Mouse (Mus musculus): ENCODE data around the gene Arid5b. TPM values are rescaled to one million over a fixed set of nuclear protein-coding genes. Genes with fewer than 3 reads are reported as not detected.

The Arid5b gene
- polyA plus RNA-seq, 1 experiment from 2014 or later = 33.1 TPM

GRCm38 (mm10) chr10:68240804-68241485 lies 37.6 kb downstream of the Arid5b start:
- Histone ChIP-seq H3K4me2 (no peak overlapping the region), H3K27ac (peak overlapping the region; percentile 40), H3K27me3 (replicated peaks) (no peaks in the 10 kb centered on the region), H3K9ac (no peak overlapping the region), H3K9me3 (no peaks in the 10 kb centered on the region), H3K4me1 (peaks cover 11% of the 10 kb centered on the region; the same call in 1 of the 2 replicates), H3K36me3 (peaks cover 17% of the 10 kb centered on the region; the same call in 1 of the 2 replicates), H3K4me3 (replicated peaks) (no peak overlapping the region)
- 73% methylated on average over 13 of the region's 13 CpGs for WGBS
- no peak for ATAC-seq (ENCODE audit: insufficient read depth, low FRiP score, low read depth)

- Histone ChIP-seq H3K27me3 (replicated peaks) (no peaks in the 10 kb centered on the region), H3K4me2 (no peak overlapping the region), H3K27ac (peak overlapping the region; percentile 40; the same call in 1 of the 2 replicates), H3K9ac (no peak overlapping the region), H3K4me3 (replicated peaks) (no peak overlapping the region), H3K9me3 (no peaks in the 10 kb centered on the region), H3K4me1 (peaks cover 11% of the 10 kb centered on the region; the same call in 1 of the 2 replicates), H3K36me3 (peaks cover 17% of the 10 kb centered on the region; the same call in 1 of the 2 replicates)
- 48% methylated on average over 3 of the region's 3 CpGs for WGBS
- no peak for ATAC-seq (ENCODE audit: insufficient read depth, low FRiP score, low read depth)
Measured at GRCm38 (mm10) chr10:68240094-68240803, 38.3 kb downstream of the Arid5b start.

- peaks cover 17% of the 10 kb centered on the region; the same call in 1 of the 2 replicates for H3K36me3 ChIP-seq
- 80% methylated on average over 7 of the region's 7 CpGs for WGBS
- ATAC-seq (ENCODE audit: insufficient read depth, low FRiP score, low read depth) = no peak
- no peaks in the 10 kb centered on the region for H3K27me3 ChIP-seq (replicated peaks)
- peaks cover 11% of the 10 kb centered on the region; the same call in 1 of the 2 replicates for H3K4me1 ChIP-seq
- no peak overlapping the region for H3K4me2 ChIP-seq
- peak overlapping the region; percentile 7; the same call in 1 of the 2 replicates for H3K27ac ChIP-seq
- no peaks in the 10 kb centered on the region for H3K9me3 ChIP-seq
- H3K4me3 ChIP-seq (replicated peaks) = no peak overlapping the region
- H3K9ac ChIP-seq = no peak overlapping the region
Measured at GRCm38 (mm10) chr10:68239426-68240070, 39.0 kb downstream of the Arid5b start.

GRCm38 (mm10) chr10:68238707-68239425 lies 39.7 kb downstream of the Arid5b start:
- H3K27ac ChIP-seq = peak overlapping the region; percentile 55; the same call in 1 of the 2 replicates
- ATAC-seq (ENCODE audit: insufficient read depth, low FRiP score, low read depth) = no peak
- WGBS = 42% methylated on average over 5 of the region's 5 CpGs
- H3K27me3 ChIP-seq (replicated peaks) = no peaks in the 10 kb centered on the region
- peaks cover 11% of the 10 kb centered on the region; the same call in 1 of the 2 replicates for H3K4me1 ChIP-seq
- peaks cover 19% of the 10 kb centered on the region; the same call in 1 of the 2 replicates for H3K36me3 ChIP-seq
- H3K4me3 ChIP-seq (replicated peaks) = no peak overlapping the region
- H3K4me2 ChIP-seq = no peak overlapping the region
- no peaks in the 10 kb centered on the region for H3K9me3 ChIP-seq
- no peak overlapping the region for H3K9ac ChIP-seq

- no peaks in the 10 kb centered on the region for H3K27me3 ChIP-seq (replicated peaks)
- peaks cover 11% of the 10 kb centered on the region; the same call in 1 of the 2 replicates for H3K4me1 ChIP-seq
- no peak overlapping the region for H3K4me3 ChIP-seq (replicated peaks)
- H3K27ac ChIP-seq = peak overlapping the region; percentile 55
- WGBS = 26% methylated on average over 3 of the region's 3 CpGs
- H3K36me3 ChIP-seq = peaks cover 20% of the 10 kb centered on the region; the same call in 1 of the 2 replicates
- H3K9me3 ChIP-seq = no peaks in the 10 kb centered on the region
- H3K4me2 ChIP-seq = no peak overlapping the region
- ATAC-seq (ENCODE audit: insufficient read depth, low FRiP score, low read depth) = no peak
- no peak overlapping the region for H3K9ac ChIP-seq
Measured at GRCm38 (mm10) chr10:68238182-68238581, 40.4 kb downstream of the Arid5b start.

- H3K4me2 ChIP-seq = no peak overlapping the region
- peaks cover 10% of the 10 kb centered on the region; the same call in 1 of the 2 replicates for H3K36me3 ChIP-seq
- no peaks in the 10 kb centered on the region for H3K27me3 ChIP-seq (replicated peaks)
- H3K4me3 ChIP-seq (replicated peaks) = no peak overlapping the region
- H3K27ac ChIP-seq = peak overlapping the region; percentile 17
- H3K4me1 ChIP-seq = peaks cover 11% of the 10 kb centered on the region; the same call in 1 of the 2 replicates
- 0 out of 2 replicates have a peak, but pooled peaks have one; percentile 22 for ATAC-seq (ENCODE audit: insufficient read depth, low FRiP score, low read depth)
- WGBS = 68% methylated on average over 14 of the region's 14 CpGs
- no peaks in the 10 kb centered on the region for H3K9me3 ChIP-seq
- H3K9ac ChIP-seq = no peak overlapping the region
Measured at GRCm38 (mm10) chr10:68236956-68237455, 41.5 kb downstream of the Arid5b start.

- Histone ChIP-seq H3K9ac (no peak overlapping the region), H3K4me2 (peak overlapping the region; percentile 34), H3K4me3 (replicated peaks) (no peak overlapping the region; the same call in 1 of the 2 replicates), H3K4me1 (no peaks in the 10 kb centered on the region), H3K9me3 (no peaks in the 10 kb centered on the region), H3K27ac (peak overlapping the region; percentile 79), H3K27me3 (replicated peaks) (no peaks in the 10 kb centered on the region), H3K36me3 (0 out of 2 replicates have a peak, but pooled peaks cover 5% of the 10 kb centered on the region)
- peak; percentile 88 for ATAC-seq (ENCODE audit: insufficient read depth, low FRiP score, low read depth)
- WGBS = 44% methylated on average over 18 of the region's 18 CpGs
Measured at GRCm38 (mm10) chr10:68231385-68232182, 47.0 kb downstream of the Arid5b start.

GRCm38 (mm10) chr10:68230653-68231384 lies 47.7 kb downstream of the Arid5b start:
- Histone ChIP-seq H3K4me1 (no peaks in the 10 kb centered on the region), H3K27ac (peak overlapping the region; percentile 79), H3K9me3 (no peaks in the 10 kb centered on the region), H3K4me3 (replicated peaks) (no peak overlapping the region), H3K27me3 (replicated peaks) (no peaks in the 10 kb centered on the region), H3K4me2 (peak overlapping the region; percentile 34), H3K36me3 (0 out of 2 replicates have a peak, but pooled peaks cover 5% of the 10 kb centered on the region), H3K9ac (no peak overlapping the region)
- 58% methylated on average over 13 of the region's 13 CpGs for WGBS
- ATAC-seq (ENCODE audit: insufficient read depth, low FRiP score, low read depth) = peak; percentile 21; the same call in 1 of the 2 replicates

- Histone ChIP-seq H3K9me3 (no peaks in the 10 kb centered on the region), H3K36me3 (0 out of 2 replicates have a peak, but pooled peaks cover 5% of the 10 kb centered on the region), H3K4me1 (no peaks in the 10 kb centered on the region), H3K4me3 (replicated peaks) (no peak overlapping the region), H3K27me3 (replicated peaks) (no peaks in the 10 kb centered on the region), H3K4me2 (no peak overlapping the region), H3K27ac (peak overlapping the region; percentile 79), H3K9ac (no peak overlapping the region)
- no peak for ATAC-seq (ENCODE audit: insufficient read depth, low FRiP score, low read depth)
- WGBS = 58% methylated on average over 22 of the region's 22 CpGs
Measured at GRCm38 (mm10) chr10:68229640-68230565, 48.6 kb downstream of the Arid5b start.
